Mouse (Mus musculus): Measurements from ENCODE around the gene Tlk2.
"Not testable (repeated sequence)": the region's sequence is repeated elsewhere in the genome, so short reads cannot be mapped to it uniquely, and the experiment has no call there.

Tlk2 gene

DNA sequence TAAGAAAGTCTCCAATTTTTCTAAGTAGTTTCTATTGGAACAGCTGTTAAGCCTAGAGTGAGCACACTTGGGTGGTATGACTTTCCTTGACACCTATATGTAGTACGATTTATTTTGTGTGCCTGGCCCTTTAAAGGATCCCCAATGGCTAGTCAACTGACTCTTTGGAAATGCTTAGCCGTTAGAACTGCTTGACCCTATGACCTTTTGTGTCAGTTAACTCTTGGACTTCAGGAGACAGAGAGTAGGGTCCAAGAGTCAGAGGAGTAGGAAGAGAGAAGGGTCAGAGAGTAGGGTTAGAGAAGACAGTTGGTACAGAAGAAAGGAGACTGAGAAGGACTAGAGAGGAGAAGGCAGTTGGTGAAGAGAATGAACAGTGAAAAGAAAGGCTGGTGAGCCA is at the start of gene Tlk2:
Tlk2 (plus strand) TSS at position 292 of the 400 bp plus-strand sequence.
- DNase-seq: no peak

DNA sequence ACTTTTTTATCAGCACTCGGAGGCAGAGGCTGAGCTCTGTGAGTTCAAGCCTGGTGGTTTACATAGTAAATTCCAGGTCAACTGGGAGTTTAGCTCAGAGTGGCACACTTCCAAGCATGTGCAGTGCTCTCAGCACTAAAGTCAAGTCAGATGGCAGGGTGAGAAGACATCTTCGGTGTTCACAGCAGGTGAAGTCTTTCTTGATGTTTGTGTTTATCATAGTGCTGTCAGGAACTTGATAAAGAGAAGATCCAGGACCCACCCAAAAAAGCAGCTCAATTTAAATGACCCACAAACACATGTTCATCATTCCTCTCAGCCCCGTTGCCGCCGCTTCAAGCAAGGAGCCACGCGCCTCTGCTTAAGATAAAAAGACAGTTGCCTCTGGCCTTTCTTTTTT is 42.9 kb upstream of the Tlk2 start:
- DNase-seq: no peak

DNA sequence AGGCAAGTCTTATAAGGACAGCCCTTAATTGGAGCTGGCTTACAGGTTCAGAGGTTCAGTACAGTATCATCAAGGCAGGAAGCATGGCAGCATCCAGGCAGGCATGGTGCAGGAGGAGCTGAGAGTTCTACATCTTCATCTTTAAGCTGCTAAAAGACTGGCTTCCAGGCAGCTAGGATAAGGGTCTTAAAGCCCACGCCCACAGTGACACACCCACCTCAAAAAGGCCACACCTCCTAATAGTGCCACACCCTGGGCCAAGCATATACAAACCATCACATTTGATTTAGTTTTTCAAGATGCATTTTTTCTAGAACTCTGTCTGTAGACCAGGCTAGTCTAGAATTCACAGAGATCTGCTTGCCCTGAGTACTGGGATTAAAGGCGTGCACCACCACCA is 41.4 kb upstream of the Tlk2 start:
- not testable (repeated sequence) for DNase-seq

DNA sequence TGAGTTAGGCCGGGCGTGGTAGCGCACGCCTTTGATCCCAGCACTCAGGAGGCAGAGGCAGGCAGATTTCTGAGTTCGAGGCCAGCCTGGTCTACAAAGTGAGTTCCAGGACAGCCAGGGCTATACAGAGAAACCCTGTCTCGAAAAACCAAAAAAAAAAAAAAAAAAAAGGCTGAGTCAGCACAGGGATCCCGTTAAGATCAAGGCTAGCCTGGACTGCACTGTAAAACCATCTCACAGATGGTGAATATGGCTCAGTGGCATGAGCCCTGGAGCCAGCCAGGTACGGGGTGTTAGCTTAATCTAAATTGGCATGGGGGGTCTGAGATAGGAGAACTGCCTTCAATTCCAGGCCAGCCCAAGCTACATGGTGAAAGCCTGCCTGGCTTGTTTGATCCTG is 38.1 kb upstream of the Tlk2 start:
- DNase-seq: not testable (repeated sequence)

DNA sequence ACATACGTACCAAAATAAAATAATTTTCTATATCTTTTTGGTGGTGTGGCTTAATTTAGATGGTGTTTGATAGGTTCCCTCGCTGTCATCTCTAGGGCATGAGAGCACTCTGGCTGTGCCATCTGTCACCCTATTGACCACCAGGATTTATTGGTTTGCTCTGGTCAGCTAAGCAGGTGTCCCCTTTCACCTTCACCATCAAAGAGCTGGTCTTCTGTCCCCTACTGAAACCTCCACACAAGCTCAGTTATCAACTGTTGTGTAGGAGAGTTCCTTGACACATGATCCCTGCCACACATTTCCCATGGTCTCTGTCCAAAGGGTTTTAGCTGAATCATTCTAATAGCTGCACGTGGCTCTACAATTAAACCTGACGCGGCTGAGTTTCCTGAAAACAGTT is 37.5 kb upstream of the Tlk2 start:
- DNase-seq: no peak

DNA sequence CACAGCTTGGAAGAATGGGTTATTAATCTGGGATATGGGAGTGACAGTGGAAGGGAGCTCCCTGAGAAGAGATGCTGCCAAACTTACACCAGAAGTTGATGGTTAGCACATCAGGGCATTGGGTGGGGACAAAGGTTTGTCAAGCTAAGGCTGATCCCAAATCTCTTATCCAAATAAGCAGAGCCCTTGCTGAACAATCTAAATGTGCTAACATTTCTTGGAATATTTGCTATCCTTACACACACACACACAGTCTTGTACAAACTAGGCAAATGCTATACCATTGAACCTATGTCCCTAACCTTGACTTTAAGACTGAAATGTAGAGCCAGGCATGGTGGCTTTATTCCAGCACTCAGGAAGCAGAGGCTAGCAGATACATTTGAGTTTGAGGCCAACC is 35.0 kb upstream of the Tlk2 start:
- DNase-seq: no peak

DNA sequence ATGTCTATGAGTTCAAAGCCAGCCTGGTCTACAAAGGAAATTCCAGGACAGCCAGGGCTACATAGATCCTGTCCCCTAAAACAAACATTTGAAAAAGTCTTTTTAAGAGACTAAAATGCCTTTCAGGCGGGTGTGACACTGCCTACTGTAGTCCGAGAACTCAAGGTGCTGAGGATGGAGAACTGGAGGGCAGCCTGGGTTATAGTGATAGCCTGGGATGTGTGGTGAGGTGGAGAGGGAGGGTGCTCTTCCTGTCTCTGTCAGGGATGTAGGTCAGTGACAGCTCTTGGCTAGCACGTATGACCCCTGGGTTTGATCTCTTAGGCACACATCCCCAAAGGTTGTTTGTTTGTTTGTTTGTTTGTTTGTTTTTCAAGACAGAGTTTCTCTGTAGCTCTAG is 34.5 kb upstream of the Tlk2 start:
- DNase-seq: no peak

DNA sequence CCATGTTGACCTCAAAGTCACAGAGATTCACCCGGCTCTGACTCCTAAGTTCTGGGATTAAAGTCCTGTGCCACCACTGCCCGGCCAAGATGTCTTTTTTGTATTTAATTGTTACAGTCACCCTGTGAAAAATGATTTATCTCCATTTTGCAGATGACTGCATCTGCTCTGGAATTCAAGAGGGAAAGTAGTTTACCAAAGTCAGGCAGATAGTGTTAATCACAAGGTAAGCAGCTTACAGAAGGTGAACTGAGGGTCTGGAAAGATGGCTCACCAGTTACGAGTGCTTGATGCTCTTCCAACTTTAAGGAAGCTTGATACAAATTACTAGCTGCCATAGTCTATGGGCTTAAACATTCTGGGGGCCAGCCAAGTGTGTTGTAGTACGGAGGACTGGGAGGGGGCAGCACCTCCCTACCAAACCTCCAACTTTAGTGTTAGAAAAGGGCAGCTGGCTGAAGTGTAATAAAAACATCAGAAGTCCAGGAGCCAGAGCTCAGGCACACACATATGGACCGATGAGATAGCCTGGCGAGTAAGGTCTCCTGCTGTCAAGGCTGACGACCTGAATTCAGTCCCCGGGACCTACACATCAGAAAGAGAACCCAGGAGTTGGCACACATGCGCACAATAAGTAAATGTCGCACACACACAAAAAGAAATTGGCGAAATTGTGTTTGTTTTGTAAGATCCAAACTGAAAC is 33.9 kb upstream of the Tlk2 start:
- no peak for DNase-seq

DNA sequence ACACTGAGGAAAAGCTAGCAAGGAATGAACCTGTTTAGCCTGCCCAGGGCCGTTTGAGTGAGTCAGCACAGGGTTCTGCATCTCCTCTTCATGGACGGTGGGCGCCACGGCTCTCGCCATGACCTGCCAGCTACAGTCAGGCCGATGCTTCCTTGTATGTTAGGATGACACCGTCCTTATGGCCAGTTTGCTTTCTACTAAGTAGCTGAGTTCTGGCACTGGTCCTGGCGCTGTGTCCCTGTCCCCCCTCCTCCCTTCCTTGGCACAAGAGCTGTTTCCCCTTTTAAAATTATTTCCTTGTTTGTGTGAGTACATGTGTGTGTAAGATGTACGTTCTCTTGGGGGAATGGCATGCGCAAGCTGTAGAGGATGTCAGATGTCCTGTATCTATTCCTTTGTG is 33.4 kb upstream of the Tlk2 start:
- no peak for DNase-seq

DNA sequence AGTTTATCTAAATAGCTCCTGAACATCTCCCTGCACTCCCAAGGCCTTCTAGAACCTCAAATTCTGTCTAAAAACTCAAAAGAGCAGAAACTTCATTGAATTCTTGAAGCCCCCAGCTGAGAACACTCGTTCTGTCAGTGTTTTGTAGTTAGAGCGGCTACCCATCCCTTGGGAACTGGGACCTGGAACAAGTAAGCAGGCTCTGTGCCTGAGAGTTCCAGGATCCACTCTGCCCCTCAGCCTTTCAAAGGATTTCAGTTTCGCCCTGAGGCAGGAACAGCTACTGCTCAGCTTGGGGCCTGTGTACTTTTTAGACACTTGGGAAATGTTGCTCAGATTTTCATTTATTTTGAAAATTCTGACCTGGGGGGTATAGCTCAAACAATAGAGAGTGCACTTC is 32.0 kb upstream of the Tlk2 start, which contains the start of gene Gm10842:
Gm10842 (plus strand) TSS at position 301 of the 400 bp plus-strand sequence.
- no peak for DNase-seq

DNA sequence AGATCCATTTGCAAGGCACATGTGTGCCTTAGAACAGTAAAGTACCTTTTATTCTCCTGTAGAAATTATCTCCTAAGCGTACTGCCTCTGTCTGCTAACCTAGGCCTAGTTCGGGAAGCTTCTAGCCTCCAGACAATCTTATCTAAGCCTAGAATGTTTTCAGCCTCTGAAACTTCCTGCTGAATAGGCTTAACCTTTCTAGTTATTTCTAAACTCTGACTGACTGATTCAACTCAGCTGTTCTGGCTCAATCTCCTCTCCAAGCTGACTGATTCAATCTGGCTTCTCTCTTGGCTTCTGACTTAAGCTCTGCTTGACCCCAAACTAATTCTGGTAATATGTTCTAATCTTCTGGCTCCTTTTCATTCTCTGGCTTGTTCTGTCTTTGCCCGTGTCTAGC is 29.3 kb upstream of the Tlk2 start:
- DNase-seq: no peak

DNA sequence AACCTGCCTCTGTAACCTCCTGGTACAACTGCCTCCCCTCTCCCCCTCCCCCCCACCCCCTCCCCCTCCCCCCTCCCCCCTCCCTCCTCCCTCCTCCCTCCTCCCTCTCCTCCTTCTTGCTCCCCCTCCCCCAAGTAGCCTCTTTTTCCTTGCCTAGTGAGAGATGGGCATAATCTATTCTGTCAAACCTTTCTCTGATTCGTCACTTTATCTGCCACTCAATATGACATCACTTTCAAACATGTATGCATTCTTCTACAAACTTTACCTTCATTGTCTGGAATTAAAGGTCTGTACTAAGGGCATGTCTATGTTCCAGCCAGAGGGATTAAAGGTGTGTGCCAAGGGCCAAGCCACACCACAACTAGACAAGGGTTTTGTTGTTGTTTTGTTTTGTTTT is 28.8 kb upstream of the Tlk2 start:
- DNase-seq: no peak

DNA sequence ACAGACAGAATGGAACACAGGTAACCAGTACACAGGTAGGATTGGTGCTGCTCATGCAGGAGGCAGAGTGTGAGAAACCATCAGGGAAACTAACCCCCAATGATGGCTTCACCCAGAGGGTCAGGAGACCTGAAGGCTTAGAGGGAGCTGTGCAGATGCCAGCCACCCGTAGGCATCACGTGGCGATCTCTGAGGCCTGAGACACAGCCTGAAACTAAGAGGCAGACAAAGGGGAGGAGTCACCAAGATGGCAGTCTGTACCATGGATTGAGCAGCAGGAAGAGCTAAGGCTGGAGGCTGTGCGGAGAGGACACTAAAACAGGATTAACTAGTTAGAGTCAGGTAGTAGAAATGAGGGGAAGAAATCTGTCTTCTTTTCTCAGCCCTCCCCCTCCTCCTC is 27.9 kb upstream of the Tlk2 start:
- no peak for DNase-seq

DNA sequence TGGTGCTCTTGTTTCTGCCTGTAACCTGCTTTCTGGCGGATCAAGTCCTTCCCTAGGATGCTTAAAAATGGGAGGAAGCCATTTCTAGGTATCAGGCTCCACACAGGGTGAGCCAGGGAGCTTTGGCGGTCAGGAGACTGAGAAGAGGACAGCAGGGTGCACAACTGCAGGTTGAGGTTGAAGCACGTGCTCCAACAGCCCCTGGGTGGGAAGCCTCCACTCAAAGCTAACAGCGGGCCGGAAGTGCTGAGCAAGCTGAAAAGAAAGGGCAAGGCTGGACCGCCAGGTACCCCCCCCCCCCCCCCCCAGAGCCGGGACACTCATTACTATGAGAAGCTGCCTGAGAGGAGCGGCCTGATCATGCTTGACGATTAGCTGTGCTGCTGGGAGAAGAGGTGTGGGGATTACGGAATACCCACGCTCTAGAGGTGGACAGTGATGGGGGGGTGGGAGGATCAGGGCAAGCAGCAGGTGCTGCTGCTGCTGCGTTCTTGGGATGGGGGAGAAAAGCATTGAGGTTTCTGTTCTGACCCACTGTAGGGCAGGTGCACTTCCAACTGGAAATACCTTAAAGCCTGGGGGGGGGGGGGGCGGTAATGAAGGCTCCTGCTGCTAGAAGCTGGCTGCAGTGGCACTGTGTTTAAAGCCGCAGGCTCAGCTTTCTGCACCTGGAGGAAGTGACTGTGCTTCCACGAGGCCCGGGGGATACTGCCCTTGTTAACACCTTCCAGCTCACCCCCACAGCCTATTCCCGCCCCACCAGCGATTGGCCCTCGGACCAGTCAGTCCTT is 27.2 kb upstream of the Tlk2 start:
- no peak for DNase-seq

DNA sequence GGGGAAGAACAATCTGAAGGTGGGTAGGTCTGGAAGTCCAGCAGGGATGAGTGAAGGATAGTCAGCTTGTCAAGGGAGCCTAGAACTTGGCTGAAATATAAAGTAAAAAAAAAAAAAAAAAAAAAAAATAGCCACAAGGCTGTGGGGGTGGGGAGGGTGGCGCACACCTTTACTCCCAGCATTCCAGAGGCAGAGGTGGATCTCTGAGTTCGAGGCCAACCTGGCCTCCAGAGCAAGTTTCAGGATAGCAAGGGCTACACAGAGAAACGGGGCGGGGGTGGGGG is 26.6 kb upstream of the Tlk2 start:
- DNase-seq: no peak

DNA sequence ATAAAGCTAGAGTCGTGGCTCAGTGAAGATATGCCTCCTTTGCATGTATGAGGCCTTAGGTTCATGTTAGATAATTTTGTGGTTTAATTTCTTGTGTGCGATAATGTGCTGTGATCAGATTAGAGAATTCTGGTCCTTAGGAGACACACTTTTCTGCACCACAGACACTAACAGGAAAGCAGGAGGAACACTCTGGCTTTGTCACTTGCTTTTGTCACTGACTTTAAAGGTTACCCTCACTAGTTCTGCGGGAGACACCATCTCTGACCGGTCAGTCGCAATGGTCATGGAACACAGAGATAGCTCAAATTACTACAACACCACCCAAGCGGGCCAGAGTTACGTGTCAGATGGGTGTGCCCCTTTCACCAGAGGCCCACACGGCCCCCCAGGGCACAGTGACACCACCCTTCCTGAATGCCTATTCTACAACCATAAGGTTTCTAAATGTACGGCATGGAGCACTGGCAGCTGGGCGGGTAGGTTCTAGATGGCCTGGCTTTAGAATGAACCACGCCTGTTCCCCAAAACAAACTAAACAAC is 26.2 kb upstream of the Tlk2 start:
- DNase-seq: no peak

DNA sequence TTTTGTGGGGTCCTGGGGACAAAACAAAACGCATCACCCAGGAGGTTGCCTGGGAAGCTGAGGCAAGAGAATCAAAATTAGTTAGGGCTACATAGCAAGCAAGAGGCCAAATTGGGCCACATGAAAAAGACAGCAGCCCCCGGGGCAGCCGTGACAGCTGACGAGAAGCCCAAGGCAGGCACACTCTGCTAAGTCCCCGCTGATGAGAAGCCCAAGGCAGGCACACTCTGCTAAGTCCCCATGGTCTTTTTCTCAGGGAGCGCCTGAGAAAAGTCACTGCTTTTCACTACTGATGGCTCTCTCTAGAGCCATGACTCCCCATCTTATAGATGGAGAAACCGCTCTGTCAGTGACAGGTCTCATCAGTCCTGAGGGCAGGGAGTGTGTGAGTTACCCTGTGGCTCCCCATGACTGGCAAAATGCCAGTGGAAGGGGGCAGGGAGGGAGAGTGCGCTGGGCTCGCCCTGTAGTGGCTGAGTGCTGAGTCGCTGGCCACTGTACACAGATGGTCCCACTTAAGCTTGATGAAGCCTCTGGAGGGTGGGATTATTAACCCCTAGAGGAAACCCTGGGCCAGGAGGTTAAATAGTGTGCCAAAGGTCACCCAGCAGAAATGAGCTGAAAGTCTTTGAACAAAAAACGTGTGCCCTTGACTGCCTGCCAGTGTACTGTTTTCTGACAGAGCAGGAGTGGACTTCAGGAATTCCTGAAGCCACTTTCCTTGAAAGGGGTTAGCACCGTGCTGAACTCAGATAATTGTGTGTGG is 25.4 kb upstream of the Tlk2 start:
- DNase-seq: no peak

DNA sequence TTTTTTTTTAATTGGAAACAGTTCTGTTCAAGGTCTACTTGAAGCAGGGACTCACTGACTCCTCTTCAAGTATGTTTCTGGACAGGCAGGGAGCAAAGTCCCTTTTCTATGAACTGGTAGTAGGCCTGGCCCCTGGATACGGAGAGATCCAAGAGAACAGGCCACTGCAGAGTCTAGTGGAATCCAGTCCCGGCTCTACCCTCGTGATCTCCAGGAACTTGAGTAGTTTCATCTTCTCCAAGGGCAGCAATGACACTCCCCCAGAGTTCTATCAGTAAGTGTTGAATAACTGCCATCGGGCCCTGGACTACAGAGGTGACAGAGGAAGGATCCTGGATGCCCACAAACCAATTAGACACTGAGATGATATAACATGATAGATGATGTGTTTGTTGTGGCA is 22.7 kb upstream of the Tlk2 start:
- no peak for DNase-seq

DNA sequence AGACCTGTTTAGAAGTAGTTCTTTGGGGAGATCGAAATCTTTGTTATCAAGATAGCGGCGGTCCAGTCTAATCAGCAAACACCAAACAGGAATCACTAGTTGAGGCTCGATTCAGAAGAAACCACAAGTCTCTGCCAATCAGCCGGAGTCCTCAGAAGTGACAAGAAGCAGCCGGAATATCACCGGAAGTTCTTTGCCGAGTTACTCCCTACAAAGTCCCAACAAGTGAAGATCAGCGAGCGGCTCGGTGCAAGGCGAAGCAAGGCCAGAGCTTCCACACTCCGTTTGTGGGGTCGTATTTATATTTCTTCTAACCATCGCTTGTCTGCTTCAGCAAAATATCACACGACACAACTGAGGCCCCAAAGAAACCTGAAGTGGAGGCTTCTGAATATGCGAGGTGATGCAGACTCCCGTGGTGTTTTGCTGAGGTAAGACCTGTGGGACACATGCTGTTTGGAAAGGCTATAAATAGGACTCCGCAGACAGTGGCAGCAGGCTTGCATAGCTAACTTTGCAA is 21.8 kb upstream of the Tlk2 start:
- no peak for DNase-seq

DNA sequence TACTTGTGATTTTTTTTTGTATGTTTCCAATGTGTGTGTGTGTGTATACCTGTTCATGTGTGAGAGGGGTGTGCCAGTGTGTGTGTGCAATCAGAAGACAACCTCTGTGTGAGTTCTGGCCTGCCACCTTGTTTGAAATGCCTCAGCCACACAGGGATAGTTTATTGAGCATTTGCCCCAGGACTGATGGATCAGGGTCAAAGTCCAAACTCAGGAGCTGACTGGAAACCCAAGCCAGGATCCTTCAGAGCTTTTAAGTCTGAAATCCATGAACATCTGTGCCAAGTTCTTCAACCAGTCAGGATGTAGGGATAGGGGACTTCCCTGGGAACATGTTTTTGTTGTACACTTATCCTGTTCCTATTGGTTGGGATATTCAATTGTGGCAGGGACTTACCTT is 20.6 kb upstream of the Tlk2 start:
- no peak for DNase-seq

DNA sequence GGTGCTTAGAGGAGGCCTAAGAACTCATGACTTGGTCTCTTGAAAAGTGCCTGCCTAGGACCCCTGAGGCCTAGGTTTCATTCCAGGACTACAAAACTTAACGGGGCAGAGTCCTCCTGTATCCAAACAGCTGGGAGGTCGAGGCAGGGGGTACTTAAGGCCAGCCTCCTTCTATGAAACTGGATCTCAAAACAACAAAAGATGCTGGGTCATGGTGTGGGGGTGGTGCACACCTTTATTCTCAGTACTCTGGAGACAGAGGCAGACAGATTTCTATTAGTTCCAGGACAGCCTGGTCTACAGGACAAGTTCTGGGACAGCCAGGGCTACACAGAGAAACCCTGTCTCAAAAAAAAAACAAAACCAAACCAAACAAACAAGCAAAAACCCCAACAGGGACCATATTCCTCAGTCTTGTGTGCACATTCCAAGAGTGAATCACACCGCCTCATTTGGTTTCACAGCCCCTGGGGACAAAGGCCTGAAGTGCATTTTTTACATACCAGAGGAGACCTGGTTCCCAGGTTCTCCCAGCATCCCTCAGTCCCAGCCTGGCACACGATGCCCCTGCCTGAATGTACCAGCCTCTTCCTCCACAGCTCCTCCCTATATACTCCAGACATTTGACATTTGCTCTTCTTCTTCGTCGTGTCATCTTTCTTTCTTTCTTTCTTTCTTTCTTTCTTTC is 18.8 kb upstream of the Tlk2 start:
- no peak for DNase-seq

DNA sequence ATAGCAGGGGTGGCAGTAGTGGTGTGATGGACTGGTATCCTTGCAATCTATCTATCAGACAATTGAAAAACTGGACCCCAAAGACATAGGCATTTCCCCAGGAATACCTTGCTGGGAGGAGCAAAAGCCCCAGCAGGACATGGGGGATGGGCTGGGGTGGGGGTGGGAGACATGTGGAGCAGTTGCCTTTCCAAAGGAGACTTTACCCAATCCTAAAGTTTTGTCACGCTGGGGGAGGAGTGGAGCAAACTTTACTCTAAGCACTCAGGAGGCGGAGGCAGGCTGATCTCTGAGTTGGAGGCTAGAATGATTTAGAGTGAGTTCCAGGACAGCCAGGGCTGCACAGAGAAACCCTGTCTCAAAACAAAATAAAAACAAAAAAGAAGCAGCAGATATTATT is 17.2 kb upstream of the Tlk2 start:
- no peak for DNase-seq

Measured in right cerebral cortex, adult 18-20 months (tissue).